Comparison of ENCODE assay signal across 19 mouse cellular contexts in the genomic region with DNA sequence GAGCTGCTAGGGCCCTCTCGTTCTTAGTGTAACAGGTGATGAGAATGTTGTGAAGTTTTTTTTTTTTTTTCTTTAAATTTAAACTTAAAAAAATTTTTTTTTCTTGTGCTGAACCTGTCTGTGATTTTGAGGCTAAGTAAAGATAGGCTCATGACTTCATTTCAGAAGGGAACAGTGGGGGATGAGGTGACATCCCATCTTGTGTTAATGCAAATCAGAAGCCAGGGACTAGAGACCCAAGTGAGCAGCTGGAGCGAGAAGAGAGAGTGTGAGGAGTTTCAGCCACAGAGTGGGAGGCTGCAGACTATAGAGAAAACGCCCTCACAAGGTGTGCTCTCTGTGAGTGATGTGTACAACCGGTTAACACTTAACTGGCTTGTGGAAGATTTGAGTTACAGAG.
"Had no signal": no experiment of that assay in that cellular context is flagged by ENCODE, and none has a peak within 500 bp of the region (broad histone marks: within the 10 kb centered on the region; RNA-seq: fewer than 3 reads in every experiment).

No protein-coding gene starts in this region.

- H3K36me3 ChIP-seq: heart, embryonic 12.5 days; hindbrain, embryonic 10.5 days; hindbrain, embryonic 12.5 days; limb, embryonic 13.5 days; limb, embryonic 15.5 days; liver, embryonic 12.5 days had no signal

- H3K27me3 ChIP-seq: heart, embryonic 12.5 days; hindbrain, embryonic 12.5 days; limb, embryonic 13.5 days; limb, embryonic 15.5 days; liver, embryonic 12.5 days had no signal

- DNase-seq: gastrocnemius, postnatal 14 days; gastrocnemius, postnatal 36 days; heart, adult 11 months; heart, adult 2 months; heart, postnatal 10 days; heart, postnatal 4 days; kidney, adult 18-20 months; kidney, adult 8-10 months; kidney, postnatal 10 days; kidney, postnatal 36 days; layer of hippocampus, adult 9-11 months; layer of hippocampus, postnatal 36 days; left cerebral cortex, postnatal 4 days had no signal
